Mouse (Mus musculus) gastrocnemius, adult 8-10 months (tissue): ENCODE results near the gene Trim31. TPM values are rescaled to one million over a fixed set of nuclear protein-coding genes. Genes with fewer than 3 reads are reported as not detected.

Experiments
- DNase-seq, 2 experiments: peaks; one replicate each; pipeline ENCODE4 v3.0.0; 2022; ENCODE audit warnings: low spot score in 2 of 2
- total RNA-seq, 4 experiments: library from RNA; stranded (reverse); gene quantifications; 2 replicates each; pipeline ENCODE4 v1.2.4; 2022

The Trim31 gene
- total RNA-seq, 4 experiments from 2014 or later = not detected

GRCm38 (mm10) chr17:36896583-36896982, 1.3 kb upstream of the Trim31 start:
- no peak for DNase-seq

- no peak for DNase-seq
Observed at GRCm38 (mm10) chr17:36897065-36897464, 853 bp upstream of the Trim31 start.

GRCm38 (mm10) chr17:36899376-36899775, 1.5 kb downstream of the Trim31 start:
- DNase-seq = no peak

- no peak for DNase-seq
Observed at GRCm38 (mm10) chr17:36900001-36900400, 2.1 kb downstream of the Trim31 start.

- DNase-seq = no peak
Observed at GRCm38 (mm10) chr17:36900691-36901090, 2.8 kb downstream of the Trim31 start.

- DNase-seq = no peak
Observed at GRCm38 (mm10) chr17:36903651-36904050, 5.7 kb downstream of the Trim31 start.

GRCm38 (mm10) chr17:36908235-36908634, 10.3 kb downstream of the Trim31 start:
- DNase-seq = no peak

GRCm38 (mm10) chr17:36909802-36910201, 11.9 kb downstream of the Trim31 start:
- no peak for DNase-seq

- DNase-seq = no peak
Observed at GRCm38 (mm10) chr17:36912031-36912430, 14.1 kb downstream of the Trim31 start.

- DNase-seq = peak; percentile 19 to 40
Observed at GRCm38 (mm10) chr17:36914108-36914507, 16.2 kb downstream of the Trim31 start.

GRCm38 (mm10) chr17:36915076-36915475, 17.2 kb downstream of the Trim31 start:
- peak in 1 of 2 experiments; percentile 18 for DNase-seq

GRCm38 (mm10) chr17:36920239-36920638, 22.3 kb downstream of the Trim31 start:
- no peak for DNase-seq

GRCm38 (mm10) chr17:36922715-36923114, 24.8 kb downstream of the Trim31 start:
- no peak for DNase-seq

- no peak for DNase-seq
Observed at GRCm38 (mm10) chr17:36923491-36923890, 25.6 kb downstream of the Trim31 start.

GRCm38 (mm10) chr17:36927496-36928120, 29.7 kb downstream of the Trim31 start:
- no peak for DNase-seq

- DNase-seq = no peak
Observed at GRCm38 (mm10) chr17:36929236-36929932, 31.5 kb downstream of the Trim31 start.

GRCm38 (mm10) chr17:36930233-36930632, 32.3 kb downstream of the Trim31 start:
- DNase-seq = no peak

GRCm38 (mm10) chr17:36931130-36931529, 33.2 kb downstream of the Trim31 start:
- no peak for DNase-seq

GRCm38 (mm10) chr17:36931806-36932205, 33.9 kb downstream of the Trim31 start:
- no peak for DNase-seq

- no peak for DNase-seq
Observed at GRCm38 (mm10) chr17:36938056-36938455, 40.1 kb downstream of the Trim31 start.

- no peak for DNase-seq
Observed at GRCm38 (mm10) chr17:36942391-36942790, 44.5 kb downstream of the Trim31 start.

- no peak for DNase-seq
Observed at GRCm38 (mm10) chr17:36942791-36943471, 45.0 kb downstream of the Trim31 start, which contains the start of gene Rnf39. Rnf39 (plus strand) TSS chr17:36942918.
